Mouse (Mus musculus) colon, adult 2 months (tissue): ENCODE measurements around the gene Pbdc1. TPM values are rescaled to one million over a fixed set of nuclear protein-coding genes. Genes with fewer than 3 reads are reported as not detected.

Experiments used
- polyA plus RNA-seq: library from polyadenylated mRNA; depleted of rRNA; stranded (reverse); fragments of >200 nt; gene quantifications from 2 replicates; pipeline ENCODE4 v1.2.3, GENCODE M21; 2012; rRNA removed

Pbdc1 gene
- 5.6 and 6.9 TPM in 2 replicates for polyA plus RNA-seq

DNA sequence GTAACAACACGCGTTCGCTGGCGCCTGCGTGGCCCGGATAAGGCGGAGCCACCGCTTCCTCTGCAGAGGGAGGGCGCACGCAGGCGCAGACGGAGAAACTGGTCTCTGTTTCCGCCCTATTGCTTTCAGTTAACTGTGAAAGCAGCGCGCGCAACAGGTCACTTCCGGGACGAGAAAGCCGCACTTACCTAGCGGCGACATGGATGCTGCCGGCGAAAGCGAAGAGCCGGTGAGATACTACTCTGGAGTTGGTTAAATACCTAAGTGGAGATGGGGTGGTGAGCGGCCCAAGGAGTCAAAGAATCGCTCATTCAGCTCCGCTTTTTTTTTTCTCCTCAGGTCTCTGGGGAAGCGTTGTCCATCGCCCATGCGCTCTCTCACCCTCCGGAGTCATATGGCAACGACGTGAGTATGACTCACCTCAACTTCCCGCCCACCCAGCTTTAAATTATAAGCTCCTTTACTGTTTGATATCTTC is at the start of gene Pbdc1:
Pbdc1 (plus strand) TSS at position 142 of the 478 bp plus-strand sequence.

DNA sequence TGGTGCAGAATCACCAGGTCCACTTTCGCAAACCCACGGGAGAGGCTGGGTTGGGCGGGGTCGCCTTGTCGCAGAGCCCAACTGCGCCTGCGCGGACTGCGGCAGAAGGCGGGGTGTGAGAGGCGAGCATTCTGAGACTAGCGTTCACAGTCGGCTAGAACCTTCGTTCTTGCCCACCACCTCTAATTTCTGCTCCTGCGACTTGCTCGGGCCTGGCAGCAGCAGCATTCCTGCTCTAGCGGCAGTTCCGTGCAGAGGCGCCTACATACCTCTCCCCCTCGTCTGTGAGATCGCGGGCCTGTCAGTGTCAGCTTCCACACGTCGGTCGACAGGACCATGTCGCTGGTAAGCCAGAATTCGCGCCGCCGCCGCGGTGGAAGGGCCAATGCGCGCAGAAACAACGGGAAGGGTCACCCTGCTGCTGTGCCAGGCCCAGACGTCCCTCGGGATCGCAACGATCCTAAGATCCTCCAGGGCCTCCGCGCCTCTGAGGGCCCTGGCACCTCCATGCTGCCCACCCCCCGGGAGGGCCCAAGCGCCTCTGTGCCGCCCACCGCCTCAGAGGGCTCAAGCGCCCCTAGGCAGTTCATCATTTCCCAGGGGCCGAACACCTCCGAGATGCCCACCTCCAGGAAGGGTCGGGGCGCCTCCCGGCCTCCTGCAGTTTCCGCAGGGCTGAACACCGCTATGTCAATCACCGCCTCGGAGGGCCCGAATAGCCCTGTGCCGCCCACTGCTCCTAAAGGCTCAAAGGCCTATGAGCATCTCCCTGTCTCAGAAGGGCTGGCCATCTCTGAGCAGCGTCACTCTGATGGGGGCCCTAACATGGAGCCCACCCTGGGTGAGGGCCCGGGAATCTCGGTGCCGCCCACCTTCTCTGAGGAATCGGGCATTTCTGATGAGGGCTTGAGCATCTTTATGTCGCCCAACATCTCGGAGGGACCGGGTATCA is 41.0 kb downstream of the Pbdc1 start, which contains the start of gene Magee1:
Magee1 (plus strand) TSS at position 104 of the 952 bp plus-strand sequence.

Other genes starting within 250 kb of the Pbdc1 start
- gene Magee2, start 222.5 kb upstream of the Pbdc1 start, polyA plus RNA-seq, result 0.12 and 0.19 TPM in 2 replicates
- gene Magee1, start 40.6 kb downstream of the Pbdc1 start, polyA plus RNA-seq, result 5.9 and 6.5 TPM in 2 replicates